Mouse (Mus musculus): ENCODE data around the gene Vkorc1l1. TPM values are rescaled to one million over a fixed set of nuclear protein-coding genes. Genes with fewer than 3 reads are reported as not detected.

Vkorc1l1 gene
- total and polyA plus RNA-seq, 2 experiments from 2014 or later: 22.8 to 87.1 TPM

DNA sequence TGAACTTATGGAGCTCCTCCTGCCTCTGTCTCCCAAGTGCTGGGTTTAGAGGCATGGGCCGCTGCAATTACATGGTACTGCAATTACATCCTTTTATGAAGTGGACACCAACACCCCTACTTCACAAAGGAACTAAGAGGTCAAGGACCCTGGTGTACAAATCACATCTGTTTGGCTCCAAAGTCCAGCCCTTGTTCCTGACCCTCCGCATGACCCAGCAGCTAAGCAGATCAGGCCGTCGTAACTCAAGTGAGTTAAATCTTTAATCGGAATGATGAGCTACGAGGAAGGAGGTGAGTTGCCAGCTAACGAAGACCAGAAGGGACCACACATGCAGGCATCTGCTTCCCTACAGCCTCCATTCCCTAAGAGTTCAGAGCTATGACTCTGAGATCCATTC lies 80.6 kb downstream of the Vkorc1l1 start:
- Histone ChIP-seq H3K4me2 (ENCODE audit: low read depth, low read length, poor library complexity, severe bottlenecking) (no peak overlapping the region), H3K4me3 (ENCODE audit: low read depth, low read length) (no peak overlapping the region), H3K27me3 (ENCODE audit: insufficient read depth, low read length) (no peaks in the 10 kb centered on the region), H3K36me3 (ENCODE audit: insufficient read depth, low read length) (no peaks in the 10 kb centered on the region), H3K9me3 (ENCODE audit: low read length) (no peaks in the 10 kb centered on the region), H3K27ac (ENCODE audit: low read depth, low read length) (no peak overlapping the region), H3K9ac (replicated peaks; ENCODE audit: low read length, poor library complexity, severe bottlenecking) (no peak overlapping the region), H3K4me1 (ENCODE audit: insufficient read depth, low read length) (no peaks in the 10 kb centered on the region)
- TF ChIP-seq CTCF (IDR thresholded peaks at IDR 0.05): no peak
- ATAC-seq (ENCODE audit: low FRiP score) (no peak), DNase-seq (ENCODE audit: low spot score) (no peak)
- 89% methylated on average over 7 of the region's 7 CpGs for WGBS

DNA sequence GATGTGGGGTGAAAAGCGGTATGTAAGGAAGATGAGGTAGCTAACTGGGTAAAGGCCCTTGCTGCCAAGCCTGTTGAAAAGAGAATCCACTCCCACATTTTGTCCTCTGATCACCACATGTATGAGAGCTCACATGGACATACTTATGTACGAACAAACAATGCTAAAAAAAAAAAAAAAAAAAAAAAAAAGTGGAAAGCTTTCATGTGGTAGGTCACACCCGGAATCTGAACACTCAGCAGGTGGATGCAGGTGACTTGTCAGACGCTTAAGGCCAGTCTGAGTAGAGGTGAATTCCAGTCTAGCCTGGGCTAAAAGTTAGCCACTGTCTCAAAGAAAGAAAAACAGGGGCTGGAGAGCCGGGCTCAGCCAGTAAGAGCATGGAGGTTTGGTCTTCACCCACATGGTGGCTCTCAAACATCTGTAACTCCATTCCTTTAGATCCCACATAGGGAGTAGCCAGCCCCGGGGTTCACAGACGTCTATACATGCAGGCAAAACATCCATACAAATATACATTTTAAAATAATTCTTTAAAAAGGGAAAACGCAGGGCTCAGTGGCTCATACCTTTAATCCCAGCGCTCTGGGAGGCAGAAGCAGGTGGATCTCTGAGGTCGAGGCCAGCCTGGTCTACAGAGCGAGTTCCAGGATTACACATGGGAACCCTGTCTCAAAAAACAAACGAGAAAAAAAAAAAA lies 81.4 kb downstream of the Vkorc1l1 start:
- H3K4me3 ChIP-seq (ENCODE audit: low read depth, low read length): peak overlapping the region; percentile 57
- DNase-seq (ENCODE audit: low spot score): no peak
- no peaks in the 10 kb centered on the region for H3K9me3 ChIP-seq (ENCODE audit: low read length)
- no peaks in the 10 kb centered on the region for H3K27me3 ChIP-seq (ENCODE audit: insufficient read depth, low read length)
- no peak overlapping the region for H3K9ac ChIP-seq (replicated peaks; ENCODE audit: low read length, poor library complexity, severe bottlenecking)
- WGBS: 42% methylated on average over 12 of the region's 12 CpGs
- H3K36me3 ChIP-seq (ENCODE audit: insufficient read depth, low read length): no peaks in the 10 kb centered on the region
- TF ChIP-seq CTCF (IDR thresholded peaks at IDR 0.05): no peak
- H3K4me2 ChIP-seq (ENCODE audit: low read depth, low read length, poor library complexity, severe bottlenecking): peak overlapping the region; percentile 92
- no peaks in the 10 kb centered on the region for H3K4me1 ChIP-seq (ENCODE audit: insufficient read depth, low read length)
- no peak for ATAC-seq (ENCODE audit: low FRiP score)
- no peak overlapping the region for H3K27ac ChIP-seq (ENCODE audit: low read depth, low read length)

DNA sequence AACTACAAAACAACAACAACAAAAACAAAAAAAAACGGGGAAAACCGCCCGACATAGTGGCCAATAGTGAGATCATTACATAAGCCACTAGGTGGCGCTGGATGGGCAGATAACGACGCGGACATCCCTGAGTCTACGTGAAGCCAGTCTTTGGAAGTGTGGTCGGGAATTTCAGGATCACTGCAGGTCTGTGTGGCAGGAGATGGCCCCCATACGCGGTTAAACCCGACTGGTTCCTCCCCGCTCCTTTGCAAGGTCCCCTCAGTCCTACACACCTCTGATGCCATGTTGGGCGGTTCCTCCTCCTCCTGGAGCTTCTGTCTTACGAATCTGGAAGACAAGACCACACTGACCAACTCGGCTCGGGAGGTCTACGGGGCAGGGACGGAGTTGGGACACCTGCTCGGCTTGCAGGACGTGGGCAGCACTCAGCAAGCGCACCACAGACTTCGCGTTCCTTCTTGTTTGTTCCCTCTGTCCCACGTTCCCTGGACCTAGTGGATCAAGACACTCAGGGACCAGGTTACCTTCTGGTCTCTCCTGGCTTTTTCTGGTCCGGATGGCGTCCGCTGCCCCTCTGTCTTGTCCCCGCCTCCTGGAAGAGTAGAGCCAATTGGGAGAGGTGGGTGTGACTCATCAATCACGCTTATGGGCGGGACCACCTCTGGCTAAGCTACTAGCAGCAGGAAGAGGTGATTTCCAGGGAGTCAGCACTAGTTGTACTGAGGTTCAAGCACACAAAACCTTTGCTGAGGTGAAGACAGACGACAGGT lies 82.2 kb downstream of the Vkorc1l1 start:
- peak; percentile 87 for ATAC-seq (ENCODE audit: low FRiP score)
- under 1% methylated on average over 32 of the region's 32 CpGs for WGBS

DNA sequence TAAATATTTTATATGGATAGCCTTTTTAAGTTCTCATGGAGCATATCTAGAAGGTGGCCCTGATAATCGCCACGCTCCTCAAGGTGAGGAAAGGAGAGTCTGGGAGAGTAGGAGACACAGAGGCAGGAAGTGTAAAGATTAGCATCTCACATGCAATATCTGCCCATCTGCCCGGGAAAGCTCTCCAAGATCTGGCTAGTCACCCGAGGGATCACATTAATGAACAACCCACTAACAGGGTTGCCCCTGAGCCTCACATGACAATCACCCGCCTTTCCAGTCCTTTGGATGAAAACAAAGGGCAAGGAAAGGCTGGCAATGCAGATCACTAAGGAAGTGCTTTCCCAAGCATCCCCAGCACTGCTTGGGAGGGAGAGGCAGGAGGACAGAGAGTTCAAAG lies 85.4 kb downstream of the Vkorc1l1 start:
- no peak overlapping the region for H3K9ac ChIP-seq (replicated peaks; ENCODE audit: low read length, poor library complexity, severe bottlenecking)
- H3K27me3 ChIP-seq (ENCODE audit: insufficient read depth, low read length): no peaks in the 10 kb centered on the region
- 75% methylated on average over 5 of the region's 5 CpGs for WGBS
- H3K36me3 ChIP-seq (ENCODE audit: insufficient read depth, low read length): no peaks in the 10 kb centered on the region
- no peak overlapping the region for H3K27ac ChIP-seq (ENCODE audit: low read depth, low read length)
- ATAC-seq (ENCODE audit: low FRiP score) (no peak), DNase-seq (ENCODE audit: low spot score) (no peak)
- H3K9me3 ChIP-seq (ENCODE audit: low read length): no peaks in the 10 kb centered on the region
- TF ChIP-seq CTCF (IDR thresholded peaks at IDR 0.05): no peak
- no peak overlapping the region for H3K4me2 ChIP-seq (ENCODE audit: low read depth, low read length, poor library complexity, severe bottlenecking)
- no peak overlapping the region for H3K4me3 ChIP-seq (ENCODE audit: low read depth, low read length)
- H3K4me1 ChIP-seq (ENCODE audit: insufficient read depth, low read length): no peaks in the 10 kb centered on the region; the same call in 1 of the 2 replicates

More for the DNA sequence above, 82.2 kb downstream of the Vkorc1l1 start:
- Histone ChIP-seq H3K9ac (replicated peaks; ENCODE audit: low read length, poor library complexity, severe bottlenecking) (peak overlapping the region; percentile 71), H3K4me1 (ENCODE audit: insufficient read depth, low read length) (no peaks in the 10 kb centered on the region), H3K27me3 (ENCODE audit: insufficient read depth, low read length) (no peaks in the 10 kb centered on the region), H3K4me2 (ENCODE audit: low read depth, low read length, poor library complexity, severe bottlenecking) (peak overlapping the region; percentile 92), H3K36me3 (ENCODE audit: insufficient read depth, low read length) (no peaks in the 10 kb centered on the region), H3K4me3 (ENCODE audit: low read depth, low read length) (peak overlapping the region; percentile 57), H3K27ac (ENCODE audit: low read depth, low read length) (peak overlapping the region; percentile 69), H3K9me3 (ENCODE audit: low read length) (no peaks in the 10 kb centered on the region)
- peak; percentile 91 for TF ChIP-seq CTCF (IDR thresholded peaks at IDR 0.05)
- DNase-seq (ENCODE audit: low spot score): peak; percentile 92

DNA sequence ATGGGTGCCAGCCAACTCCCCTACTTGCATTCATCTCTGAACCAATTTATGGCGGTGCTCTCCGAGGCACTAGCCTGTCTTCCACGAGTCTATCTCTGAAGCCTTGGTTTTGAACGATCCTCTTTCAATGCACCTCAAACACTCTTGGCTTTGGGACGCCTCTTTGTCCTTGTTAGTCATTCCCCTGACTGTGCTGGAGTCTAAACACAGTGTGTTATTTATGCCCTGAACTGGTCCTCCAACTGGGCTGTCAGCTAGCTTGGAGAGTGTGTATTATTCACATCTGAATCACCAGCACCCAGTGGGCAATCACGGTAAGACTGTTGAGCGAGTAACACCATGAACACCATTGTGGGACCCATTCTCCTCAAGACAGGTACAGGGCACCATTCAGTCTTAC lies 85.9 kb downstream of the Vkorc1l1 start:
- Histone ChIP-seq H3K27ac (ENCODE audit: low read depth, low read length) (no peak overlapping the region), H3K36me3 (ENCODE audit: insufficient read depth, low read length) (no peaks in the 10 kb centered on the region), H3K27me3 (ENCODE audit: insufficient read depth, low read length) (no peaks in the 10 kb centered on the region), H3K4me2 (ENCODE audit: low read depth, low read length, poor library complexity, severe bottlenecking) (no peak overlapping the region), H3K9me3 (ENCODE audit: low read length) (no peaks in the 10 kb centered on the region), H3K4me3 (ENCODE audit: low read depth, low read length) (no peak overlapping the region), H3K9ac (replicated peaks; ENCODE audit: low read length, poor library complexity, severe bottlenecking) (no peak overlapping the region), H3K4me1 (ENCODE audit: insufficient read depth, low read length) (no peaks in the 10 kb centered on the region; the same call in 1 of the 2 replicates)
- no peak for TF ChIP-seq CTCF (IDR thresholded peaks at IDR 0.05)
- no peak for ATAC-seq (ENCODE audit: low FRiP score)
- DNase-seq (ENCODE audit: low spot score): no peak
- 80% methylated on average over 7 of the region's 7 CpGs for WGBS

Measured in midbrain, postnatal 0 days (tissue).